Mouse (Mus musculus): Measurements from ENCODE around the gene Ankrd55.

DNA sequence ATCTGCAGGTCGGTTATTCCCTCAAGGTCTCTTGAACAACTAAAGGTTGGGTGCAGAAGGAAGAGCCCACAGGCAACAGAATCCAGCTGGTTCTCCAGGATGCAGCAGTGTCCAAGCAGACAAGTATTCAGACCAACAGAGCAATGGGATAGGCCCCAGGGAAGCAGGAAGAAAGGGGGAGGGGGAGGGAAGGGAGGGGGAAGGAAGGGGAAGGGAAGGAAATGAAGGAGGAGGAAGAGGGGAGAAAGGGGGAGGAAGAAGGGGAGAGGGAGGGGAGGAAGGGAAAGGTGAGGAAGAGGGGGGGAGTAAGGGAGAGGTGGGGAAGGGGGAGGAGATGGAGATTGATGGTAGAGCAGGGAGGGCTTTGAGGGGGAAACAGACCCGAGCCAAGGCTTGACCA, 121.1 kb downstream of the Ankrd55 start:
- TF ChIP-seq EP300 (IDR thresholded peaks at IDR 0.05; ENCODE audit: insufficient read depth, low read depth, low read length) (no peak), CTCF (IDR thresholded peaks at IDR 0.05) (no peak), POLR2A (IDR thresholded peaks at IDR 0.05; ENCODE audit: insufficient read depth, low read depth, low read length) (no peak)
